Mouse (Mus musculus): ENCODE measurements around the gene Hcn1. TPM values are rescaled to one million over a fixed set of nuclear protein-coding genes. Genes with fewer than 3 reads are reported as not detected.

Gene Hcn1
- under 1 TPM; under 0.01 to 0.02 TPM for polyA plus RNA-seq (2012; fragmentation: generic; extraction: Trizol)

DNA sequence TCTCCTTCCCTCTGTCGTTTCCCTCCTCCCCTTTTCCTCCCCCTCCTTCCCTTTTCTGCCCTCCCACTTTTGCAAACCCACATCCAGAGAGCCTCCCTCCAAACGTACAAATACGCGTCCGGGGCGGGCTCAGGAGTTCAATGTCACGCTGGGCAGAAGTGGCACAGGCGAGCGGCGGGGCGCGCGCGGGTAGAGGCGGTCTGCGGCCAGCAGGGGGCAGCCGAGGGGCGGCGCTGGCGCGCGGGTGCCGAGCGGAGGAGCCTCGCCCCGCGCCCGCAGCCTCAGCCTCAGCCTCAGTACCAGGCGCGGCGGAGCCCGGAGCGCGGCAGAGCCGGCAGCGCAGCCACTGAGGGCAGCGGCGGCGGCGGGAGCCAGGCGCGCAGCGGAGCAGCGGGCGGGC is at the start of gene Hcn1:
TSS of gene Hcn1 (plus strand) at position 140 of the 400 bp plus-strand sequence.

Measured in C3H10T1/2 (cell line).